Mouse (Mus musculus): ENCODE measurements around the gene Ptms. TPM values are rescaled to one million over a fixed set of nuclear protein-coding genes. Genes with fewer than 3 reads are reported as not detected.
A peak's percentile ranks its signal among the peaks of the same experiment; 100 is the strongest.
"Not testable (repeated sequence)": the region's sequence is repeated elsewhere in the genome, so short reads cannot be mapped to it uniquely, and the experiment has no call there.

Gene Ptms
- total RNA-seq, 2 experiments from 2014 or later = 913 to 1,047 TPM

GRCm38 (mm10) chr6:124913214-124913613, 6.7 kb downstream of the Ptms start:
- intact Hi-C loops (cut with DNase I) = no loop called here

GRCm38 (mm10) chr6:124911533-124912218, 8.2 kb downstream of the Ptms start, which contains the start of gene Lag3:
Lag3 (minus strand) TSS chr6:124911705.
- intact Hi-C loops (cut with DNase I) = no loop called here
- no peak for DNase-seq (ENCODE audit: low spot score in 2 of 2)

More at GRCm38 (mm10) chr6:124913214-124913613, 6.7 kb downstream of the Ptms start:
- no peak for DNase-seq (ENCODE audit: low spot score in 2 of 2)

- peak in 1 of 2 experiments; percentile 32 for DNase-seq (ENCODE audit: low spot score in 2 of 2)
- intact Hi-C loops (cut with DNase I) = no loop called here
These were observed 9.9 kb downstream of the Ptms start for GRCm38 (mm10) chr6:124910032-124910431.

- DNase-seq (ENCODE audit: low spot score in 2 of 2) = no peak
- intact Hi-C loops (cut with DNase I) = no loop called here
These were observed 12.1 kb downstream of the Ptms start for GRCm38 (mm10) chr6:124907767-124908166.

GRCm38 (mm10) chr6:124904991-124905860, 14.7 kb downstream of the Ptms start:
- intact Hi-C loops (cut with DNase I) = loop anchor here (1.0 kb wide), 3 partner anchors 12 to 45 kb away; partner anchors contain the start of gene Mlf2
- no peak for DNase-seq (ENCODE audit: low spot score in 2 of 2)

GRCm38 (mm10) chr6:124904161-124904981, 15.5 kb downstream of the Ptms start:
- peak; percentile 70 to 78 for DNase-seq (ENCODE audit: low spot score in 2 of 2)
- intact Hi-C loops (cut with DNase I) = loop anchor here (1.0 kb wide), 3 partner anchors 13 to 44 kb away; partner anchors contain the start of gene Mlf2

GRCm38 (mm10) chr6:124903580-124904151, 16.2 kb downstream of the Ptms start:
- peak; percentile 87 to 91 for DNase-seq (ENCODE audit: low spot score in 2 of 2)
- intact Hi-C loops (cut with DNase I) = loop anchor here (1.0 kb wide), 3 partner anchors 14 to 43 kb away; partner anchors contain the start of gene Mlf2

GRCm38 (mm10) chr6:124901851-124902250, 18.1 kb downstream of the Ptms start:
- intact Hi-C loops (cut with DNase I) = no loop called here

GRCm38 (mm10) chr6:124900801-124901480, 19.0 kb downstream of the Ptms start:
- no peak for DNase-seq (ENCODE audit: low spot score in 2 of 2)
- intact Hi-C loops (cut with DNase I) = no loop called here

More at GRCm38 (mm10) chr6:124901851-124902250, 18.1 kb downstream of the Ptms start:
- no peak for DNase-seq (ENCODE audit: low spot score in 2 of 2)

- intact Hi-C loops (cut with DNase I) = no loop called here
- no peak for DNase-seq (ENCODE audit: low spot score in 2 of 2)
These were observed 19.7 kb downstream of the Ptms start for GRCm38 (mm10) chr6:124900056-124900800.

- no peak for DNase-seq (ENCODE audit: low spot score in 2 of 2)
- intact Hi-C loops (cut with DNase I) = no loop called here
These were observed 21.5 kb downstream of the Ptms start for GRCm38 (mm10) chr6:124898359-124898758.

- DNase-seq (ENCODE audit: low spot score in 2 of 2) = not testable (repeated sequence)
These were observed 25.8 kb downstream of the Ptms start for GRCm38 (mm10) chr6:124894113-124894512.

GRCm38 (mm10) chr6:124890997-124891396, 28.9 kb downstream of the Ptms start:
- intact Hi-C loops (cut with DNase I) = no loop called here
- no peak for DNase-seq (ENCODE audit: low spot score in 2 of 2)

More at GRCm38 (mm10) chr6:124894113-124894512, 25.8 kb downstream of the Ptms start:
- intact Hi-C loops (cut with DNase I) = not testable (repeated sequence)

GRCm38 (mm10) chr6:124888555-124889125, 31.3 kb downstream of the Ptms start:
- intact Hi-C loops (cut with DNase I) = no loop called here
- DNase-seq (ENCODE audit: low spot score in 2 of 2) = no peak

GRCm38 (mm10) chr6:124887986-124888385, 31.9 kb downstream of the Ptms start, which contains the start of gene Cd4:
Cd4 (minus strand) TSS chr6:124888221.
- intact Hi-C loops (cut with DNase I) = no loop called here
- no peak for DNase-seq (ENCODE audit: low spot score in 2 of 2)

- intact Hi-C loops (cut with DNase I) = no loop called here
- no peak for DNase-seq (ENCODE audit: low spot score in 2 of 2)
These were observed 33.9 kb downstream of the Ptms start for GRCm38 (mm10) chr6:124885956-124886381.

- intact Hi-C loops (cut with DNase I) = no loop called here
- no peak for DNase-seq (ENCODE audit: low spot score in 2 of 2)
These were observed 35.0 kb downstream of the Ptms start for GRCm38 (mm10) chr6:124884714-124885500.

Measured in left cerebral cortex, postnatal 36 days (tissue).